Mouse (Mus musculus) limb, embryonic 13.5 days (tissue): ENCODE data around the gene Ints4. TPM values are rescaled to one million over a fixed set of nuclear protein-coding genes. Genes with fewer than 3 reads are reported as not detected.
"Not testable (repeated sequence)": the region's sequence is repeated elsewhere in the genome, so short reads cannot be mapped to it uniquely, and the experiment has no call there.

Experiments
- ATAC-seq: fragments of 200-750 bp; cut with Nextera tagmentation; 2 replicates; pipeline ENCODE4 v1.8.0; 2017; ENCODE audit warnings: low read depth, moderate number of reproducible peaks, moderate TSS enrichment; ENCODE audit not compliant: low FRiP score
- H3K27ac ChIP-seq: fragments of 300-500 bp; sonication (generic); 2 replicates; pipeline ENCODE4 v1.5.1; 2015; ENCODE audit warnings: inconsistent platforms, mild to moderate bottlenecking, moderate library complexity
- H3K27me3 ChIP-seq: fragments of 300-500 bp; sonication (generic); 2 replicates; pipeline ENCODE4 v1.6.1; 2015; ENCODE audit warnings: mild to moderate bottlenecking, inconsistent platforms
- H3K36me3 ChIP-seq: fragments of 300-500 bp; sonication (generic); 2 replicates; pipeline ENCODE4 v1.6.1; 2015; ENCODE audit warnings: inconsistent platforms, mild to moderate bottlenecking, moderate library complexity
- H3K4me1 ChIP-seq: fragments of 300-500 bp; sonication (generic); 2 replicates; pipeline ENCODE4 v1.6.1; 2015; ENCODE audit warnings: inconsistent platforms
- H3K4me2 ChIP-seq: fragments of 300-500 bp; sonication (generic); replicated peaks from 2 replicates; pipeline ENCODE4 v1.6.1; 2015; ENCODE audit warnings: inconsistent platforms, mild to moderate bottlenecking, moderate library complexity
- H3K4me3 ChIP-seq: fragments of 300-500 bp; sonication (generic); 2 replicates; pipeline ENCODE4 v1.5.1; 2015; ENCODE audit warnings: moderate library complexity, mild to moderate bottlenecking, inconsistent platforms
- H3K9ac ChIP-seq: fragments of 300-500 bp; sonication (generic); 2 replicates; pipeline ENCODE4 v1.6.1; 2015; ENCODE audit warnings: mild to moderate bottlenecking, inconsistent platforms
- H3K9me3 ChIP-seq: fragments of 300-500 bp; sonication (generic); 2 replicates; pipeline ENCODE4 v1.6.1; 2016; ENCODE audit warnings: inconsistent platforms
- WGBS: fragments of 180-500 bp; shearing (Covaris S2); methylation state at CpG from one replicate; pipeline ENCODE4 v1.1.7; 2015; 5-methylcytosine and 5-hydroxymethylcytosine counted together
- polyA plus RNA-seq: library from polyadenylated mRNA; unstranded; fragments of >200 nt; fragmentation: Nextera tagmentation; extraction: Ambion mirVana; gene quantifications from 2 replicates; pipeline ENCODE4 v1.2.1, GENCODE M21; 2015

Gene Ints4
- polyA plus RNA-seq: 52.9 and 57.3 TPM in 2 replicates

GRCm38 (mm10) chr7:97480821-97481339, at the start of gene Ints4:
Gene Ints4 (plus strand): TSS chr7:97480956.
- H3K9ac ChIP-seq: peak within 1 kb of the TSS; percentile 77
- H3K36me3 ChIP-seq: peaks cover 14% of the 10 kb centered on the region
- H3K27ac ChIP-seq: peak within 1 kb of the TSS; percentile 70; the same call in 1 of the 2 replicates
- no peaks in the 10 kb centered on the region for H3K27me3 ChIP-seq
- 0% methylated on average over 24 of the region's 24 CpGs for WGBS
- H3K4me1 ChIP-seq: peaks cover 21% of the 10 kb centered on the region
- ATAC-seq: peak; percentile 99
- H3K4me2 ChIP-seq: peak within 1 kb of the TSS; percentile 94
- H3K4me3 ChIP-seq: peak within 1 kb of the TSS; percentile 74
- no peaks in the 10 kb centered on the region for H3K9me3 ChIP-seq

- H3K4me2 ChIP-seq, H3K4me3 ChIP-seq, H3K9ac ChIP-seq, H3K27me3 ChIP-seq, ATAC-seq, H3K27ac ChIP-seq, H3K36me3 ChIP-seq, H3K9me3 ChIP-seq: not testable (repeated sequence)
- 70% methylated on average over 3 of the region's 3 CpGs for WGBS
- peaks cover 41% of the 10 kb centered on the region for H3K4me1 ChIP-seq
Observed at GRCm38 (mm10) chr7:97433517-97433916, 47.2 kb upstream of the Ints4 start.

- no peak overlapping the region for H3K4me2 ChIP-seq
- 80% methylated on average over 10 of the region's 10 CpGs for WGBS
Observed at GRCm38 (mm10) chr7:97434517-97434916, 46.2 kb upstream of the Ints4 start.

GRCm38 (mm10) chr7:97438986-97439385, 41.8 kb upstream of the Ints4 start:
- H3K9ac ChIP-seq: no peak overlapping the region
- H3K27me3 ChIP-seq: no peaks in the 10 kb centered on the region
- H3K27ac ChIP-seq: no peak overlapping the region
- peaks cover 20% of the 10 kb centered on the region for H3K4me1 ChIP-seq
- H3K36me3 ChIP-seq: no peaks in the 10 kb centered on the region
- no peak overlapping the region for H3K4me3 ChIP-seq
- no peak overlapping the region for H3K4me2 ChIP-seq
- ATAC-seq: no peak
- H3K9me3 ChIP-seq: no peaks in the 10 kb centered on the region

More at GRCm38 (mm10) chr7:97434517-97434916, 46.2 kb upstream of the Ints4 start:
- Histone ChIP-seq H3K4me3 (no peak overlapping the region), H3K9ac (no peak overlapping the region), H3K4me1 (peaks cover 36% of the 10 kb centered on the region), H3K9me3 (no peaks in the 10 kb centered on the region), H3K27ac (no peak overlapping the region), H3K27me3 (no peaks in the 10 kb centered on the region), H3K36me3 (no peaks in the 10 kb centered on the region)
- ATAC-seq: no peak

GRCm38 (mm10) chr7:97446171-97446925, 34.4 kb upstream of the Ints4 start:
- no peak overlapping the region for H3K4me3 ChIP-seq
- H3K27me3 ChIP-seq: no peaks in the 10 kb centered on the region
- H3K4me1 ChIP-seq: peaks cover 23% of the 10 kb centered on the region
- peak overlapping the region; percentile 79 for H3K27ac ChIP-seq
- no peak overlapping the region for H3K9ac ChIP-seq
- H3K9me3 ChIP-seq: 0 out of 2 replicates have a peak, but pooled peaks cover 4% of the 10 kb centered on the region
- ATAC-seq: peak; percentile 90
- 27% methylated on average over 6 of the region's 6 CpGs for WGBS
- no peaks in the 10 kb centered on the region for H3K36me3 ChIP-seq
- H3K4me2 ChIP-seq: no peak overlapping the region

- ATAC-seq: no peak
- Histone ChIP-seq H3K4me3 (no peak overlapping the region), H3K9me3 (0 out of 2 replicates have a peak, but pooled peaks cover 4% of the 10 kb centered on the region), H3K27me3 (no peaks in the 10 kb centered on the region), H3K36me3 (no peaks in the 10 kb centered on the region), H3K4me1 (peaks cover 23% of the 10 kb centered on the region), H3K9ac (no peak overlapping the region), H3K27ac (peak overlapping the region; percentile 79), H3K4me2 (no peak overlapping the region)
- WGBS: 62% methylated on average over 6 of the region's 6 CpGs
Observed at GRCm38 (mm10) chr7:97447050-97447531, 33.7 kb upstream of the Ints4 start.

- not testable (repeated sequence) for H3K9me3 ChIP-seq
Observed at GRCm38 (mm10) chr7:97451023-97451422, 29.7 kb upstream of the Ints4 start, which contains the start of gene Kctd14. Gene Kctd14 (plus strand): TSS chr7:97451323.

GRCm38 (mm10) chr7:97452196-97452595, 28.6 kb upstream of the Ints4 start:
- no peak overlapping the region for H3K4me2 ChIP-seq

More at GRCm38 (mm10) chr7:97451023-97451422, 29.7 kb upstream of the Ints4 start, which contains the start of gene Kctd14:
- H3K27me3 ChIP-seq, H3K9ac ChIP-seq, H3K36me3 ChIP-seq, H3K27ac ChIP-seq, H3K4me3 ChIP-seq, H3K4me2 ChIP-seq, ATAC-seq: not testable (repeated sequence)
- H3K4me1 ChIP-seq: peaks cover 28% of the 10 kb centered on the region
- WGBS: 77% methylated on average over 2 of the region's 2 CpGs

GRCm38 (mm10) chr7:97453141-97453921, 27.4 kb upstream of the Ints4 start:
- Histone ChIP-seq H3K9ac (peak overlapping the region; percentile 75), H3K9me3 (0 out of 2 replicates have a peak, but pooled peaks cover 4% of the 10 kb centered on the region), H3K4me1 (peaks cover 12% of the 10 kb centered on the region), H3K36me3 (peaks cover 6% of the 10 kb centered on the region), H3K4me3 (peak overlapping the region; percentile 50), H3K27me3 (no peaks in the 10 kb centered on the region), H3K4me2 (peak overlapping the region; percentile 86), H3K27ac (no peak overlapping the region)
- WGBS: 5% methylated on average over 27 of the region's 27 CpGs
- ATAC-seq: peak; percentile 64

More at GRCm38 (mm10) chr7:97452196-97452595, 28.6 kb upstream of the Ints4 start:
- 82% methylated on average over 6 of the region's 6 CpGs for WGBS
- H3K9ac ChIP-seq: no peak overlapping the region
- no peak overlapping the region for H3K27ac ChIP-seq
- no peaks in the 10 kb centered on the region for H3K36me3 ChIP-seq
- H3K4me3 ChIP-seq: no peak overlapping the region
- no peaks in the 10 kb centered on the region for H3K27me3 ChIP-seq
- H3K9me3 ChIP-seq: 0 out of 2 replicates have a peak, but pooled peaks cover 4% of the 10 kb centered on the region
- peaks cover 16% of the 10 kb centered on the region for H3K4me1 ChIP-seq
- no peak for ATAC-seq

GRCm38 (mm10) chr7:97454795-97455194, 26.0 kb upstream of the Ints4 start:
- WGBS: 94% methylated on average over 10 of the region's 10 CpGs
- no peak overlapping the region for H3K27ac ChIP-seq
- no peak overlapping the region for H3K4me3 ChIP-seq
- H3K27me3 ChIP-seq: no peaks in the 10 kb centered on the region
- no peaks in the 10 kb centered on the region for H3K9me3 ChIP-seq
- ATAC-seq: no peak
- peaks cover 6% of the 10 kb centered on the region for H3K36me3 ChIP-seq
- no peak overlapping the region for H3K4me2 ChIP-seq
- no peak overlapping the region for H3K9ac ChIP-seq
- H3K4me1 ChIP-seq: peaks cover 12% of the 10 kb centered on the region

GRCm38 (mm10) chr7:97455577-97455976, 25.2 kb upstream of the Ints4 start:
- Histone ChIP-seq H3K36me3 (peaks cover 6% of the 10 kb centered on the region), H3K27me3 (no peaks in the 10 kb centered on the region), H3K4me2 (no peak overlapping the region), H3K9me3 (no peaks in the 10 kb centered on the region), H3K27ac (no peak overlapping the region), H3K4me1 (peaks cover 12% of the 10 kb centered on the region), H3K9ac (no peak overlapping the region), H3K4me3 (no peak overlapping the region)
- 80% methylated on average over 3 of the region's 3 CpGs for WGBS
- ATAC-seq: no peak

- Histone ChIP-seq H3K27ac (no peak overlapping the region), H3K36me3 (no peaks in the 10 kb centered on the region), H3K4me2 (no peak overlapping the region), H3K4me3 (no peak overlapping the region), H3K27me3 (no peaks in the 10 kb centered on the region), H3K9ac (no peak overlapping the region), H3K9me3 (no peaks in the 10 kb centered on the region), H3K4me1 (no peaks in the 10 kb centered on the region)
- ATAC-seq: no peak
- 78% methylated on average over 5 of the region's 5 CpGs for WGBS
Observed at GRCm38 (mm10) chr7:97473001-97473400, 7.8 kb upstream of the Ints4 start.
